Mouse (Mus musculus) T-helper 1 cell (primary cell): ENCODE results near the gene Wdr38.
"Not testable (repeated sequence)": the region's sequence is repeated elsewhere in the genome, so short reads cannot be mapped to it uniquely, and the experiment has no call there.

Source experiments
- in situ Hi-C: fragments of 300-600 bp; cut with MboI, MseI; formaldehyde crosslinking; loops from one replicate; pipeline ENCODE4 v1.15.1; 2025; ENCODE audit warnings: high pct_unique_total_duplicates

Gene Wdr38

GRCm38 (mm10) chr2:38992452-38992851, 4.8 kb upstream of the Wdr38 start:
- in situ Hi-C loops: no loop called here

GRCm38 (mm10) chr2:38999381-38999780, 2.1 kb downstream of the Wdr38 start:
- in situ Hi-C loops: loop anchor here (5.0 kb wide), 1 partner anchor 67 kb away; the partner anchor contains the start of gene Olfml2a

GRCm38 (mm10) chr2:38999910-39000586, 2.8 kb downstream of the Wdr38 start:
- in situ Hi-C loops: loop anchor here (5.0 kb wide), 1 partner anchor 68 kb away; the partner anchor contains the start of gene Olfml2a

- in situ Hi-C loops: no loop called here
These were observed 3.3 kb downstream of the Wdr38 start for GRCm38 (mm10) chr2:39000587-39000919.

GRCm38 (mm10) chr2:39001866-39002265, 4.6 kb downstream of the Wdr38 start:
- in situ Hi-C loops: no loop called here

GRCm38 (mm10) chr2:39003106-39003505, 5.8 kb downstream of the Wdr38 start:
- in situ Hi-C loops: no loop called here

GRCm38 (mm10) chr2:39003512-39003911, 6.2 kb downstream of the Wdr38 start:
- in situ Hi-C loops: no loop called here

- in situ Hi-C loops: no loop called here
These were observed 7.1 kb downstream of the Wdr38 start for GRCm38 (mm10) chr2:39004372-39004771.

GRCm38 (mm10) chr2:39004880-39005435, 7.7 kb downstream of the Wdr38 start, which contains the start of gene Arpc5l:
Arpc5l (plus strand) TSS chr2:39005348.
- in situ Hi-C loops: no loop called here

GRCm38 (mm10) chr2:39005574-39006079, 8.4 kb downstream of the Wdr38 start, which contains the start of gene Rpl35:
Rpl35 (minus strand) TSS chr2:39005624.
- in situ Hi-C loops: no loop called here

- in situ Hi-C loops: no loop called here
These were observed 9.0 kb downstream of the Wdr38 start for GRCm38 (mm10) chr2:39006149-39006730.

GRCm38 (mm10) chr2:39007865-39008264, 10.6 kb downstream of the Wdr38 start:
- in situ Hi-C loops: no loop called here

GRCm38 (mm10) chr2:39008350-39008851, 11.1 kb downstream of the Wdr38 start:
- in situ Hi-C loops: no loop called here

GRCm38 (mm10) chr2:39008954-39009365, 11.7 kb downstream of the Wdr38 start:
- in situ Hi-C loops: no loop called here

GRCm38 (mm10) chr2:39010144-39010543, 12.9 kb downstream of the Wdr38 start:
- in situ Hi-C loops: not testable (repeated sequence)

GRCm38 (mm10) chr2:39011264-39011663, 14.0 kb downstream of the Wdr38 start:
- in situ Hi-C loops: no loop called here

GRCm38 (mm10) chr2:39011971-39012370, 14.7 kb downstream of the Wdr38 start:
- in situ Hi-C loops: no loop called here

GRCm38 (mm10) chr2:39012768-39013279, 15.5 kb downstream of the Wdr38 start:
- in situ Hi-C loops: no loop called here

GRCm38 (mm10) chr2:39016581-39016980, 19.3 kb downstream of the Wdr38 start:
- in situ Hi-C loops: no loop called here

GRCm38 (mm10) chr2:39020004-39020403, 22.7 kb downstream of the Wdr38 start:
- in situ Hi-C loops: no loop called here

GRCm38 (mm10) chr2:39031611-39032010, 34.3 kb downstream of the Wdr38 start:
- in situ Hi-C loops: no loop called here

GRCm38 (mm10) chr2:39040215-39040614, 42.9 kb downstream of the Wdr38 start:
- in situ Hi-C loops: no loop called here
